Mouse (Mus musculus) kidney, postnatal 36 days (tissue): Measurements from ENCODE around the gene Pgp.

Experiments used
- DNase-seq, 2 experiments: peaks; one replicate each; pipeline ENCODE4 v3.0.0; 2021 to 2022; ENCODE audit warnings: mixed read lengths in 2 of 2

Pgp gene

DNA sequence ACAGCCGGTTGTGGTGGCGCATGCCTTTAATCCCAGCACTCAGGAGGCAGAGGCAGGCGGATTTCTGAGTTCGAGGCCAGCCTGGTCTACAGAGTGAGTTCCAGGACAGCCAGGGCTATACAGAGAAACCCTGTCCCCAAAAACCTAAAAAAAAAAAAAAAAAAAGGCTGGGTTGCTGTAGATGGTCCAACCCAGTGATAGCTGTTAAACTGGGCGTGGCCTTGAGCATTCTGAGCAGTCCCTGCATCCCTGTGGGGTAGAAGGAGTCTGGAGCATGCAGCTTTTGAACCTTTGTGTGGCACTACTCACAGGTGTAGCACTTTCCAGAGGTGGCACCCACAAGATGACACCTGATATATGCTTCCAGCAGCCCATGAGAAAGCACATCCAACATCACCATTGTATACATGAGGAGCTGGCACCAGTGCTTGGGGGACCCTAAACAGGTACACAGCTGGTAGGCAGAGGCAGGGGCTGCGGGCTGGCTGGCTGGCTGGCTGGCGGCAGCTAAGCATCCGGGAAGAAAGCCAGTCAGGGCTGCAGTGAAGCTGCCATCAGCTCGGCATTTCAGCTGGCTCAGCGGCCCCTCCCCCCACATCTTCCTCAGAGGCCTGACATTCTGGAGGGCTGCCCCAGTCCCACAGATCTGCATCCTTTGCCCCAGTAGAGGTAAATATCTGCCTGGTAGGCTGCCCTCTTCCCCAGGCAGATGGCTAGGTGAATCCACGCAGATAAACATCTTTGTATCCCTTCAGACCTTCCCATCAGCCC lies 15.1 kb downstream of the Pgp start:
- DNase-seq, result peak in 1 of 2 experiments; percentile 46

GRCm38 (mm10) chr17:24488186-24488661 lies 18.0 kb downstream of the Pgp start, which contains the start of gene Caskin1:
Gene Caskin1, plus strand, starts transcription at chr17:24488601.
- DNase-seq, result peak in 1 of 2 experiments; percentile 44

DNA sequence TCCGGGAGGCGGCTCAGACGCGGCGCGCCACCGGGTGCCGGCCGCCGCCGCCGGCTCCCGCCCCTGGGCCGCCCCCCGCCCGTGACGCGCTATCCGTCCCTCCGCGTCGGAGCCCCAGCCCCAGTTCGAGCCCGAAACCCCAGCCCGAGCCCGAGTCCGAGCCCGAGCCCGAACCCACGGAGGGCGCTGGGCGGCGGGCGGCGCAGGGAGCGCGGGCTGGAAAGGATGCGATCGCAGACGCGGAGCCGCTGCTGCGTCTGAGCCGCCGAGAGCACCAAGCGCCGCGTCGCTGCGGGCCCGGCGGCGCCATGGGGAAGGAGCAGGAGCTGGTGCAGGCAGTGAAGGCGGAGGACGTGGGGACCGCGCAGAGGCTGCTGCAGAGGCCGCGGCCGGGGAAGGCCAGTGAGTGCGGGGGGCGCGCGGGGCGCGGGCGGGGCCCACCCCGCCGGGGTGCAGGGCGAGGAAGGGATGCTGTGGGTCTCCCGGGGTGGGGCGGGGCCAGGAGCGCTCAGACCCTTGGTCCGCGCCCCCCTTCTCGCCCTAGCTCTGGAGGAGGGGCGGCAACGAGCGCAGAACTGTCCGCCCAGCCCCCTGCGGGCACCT lies 18.6 kb downstream of the Pgp start:
- DNase-seq, result peak in 1 of 2 experiments; percentile 44

DNA sequence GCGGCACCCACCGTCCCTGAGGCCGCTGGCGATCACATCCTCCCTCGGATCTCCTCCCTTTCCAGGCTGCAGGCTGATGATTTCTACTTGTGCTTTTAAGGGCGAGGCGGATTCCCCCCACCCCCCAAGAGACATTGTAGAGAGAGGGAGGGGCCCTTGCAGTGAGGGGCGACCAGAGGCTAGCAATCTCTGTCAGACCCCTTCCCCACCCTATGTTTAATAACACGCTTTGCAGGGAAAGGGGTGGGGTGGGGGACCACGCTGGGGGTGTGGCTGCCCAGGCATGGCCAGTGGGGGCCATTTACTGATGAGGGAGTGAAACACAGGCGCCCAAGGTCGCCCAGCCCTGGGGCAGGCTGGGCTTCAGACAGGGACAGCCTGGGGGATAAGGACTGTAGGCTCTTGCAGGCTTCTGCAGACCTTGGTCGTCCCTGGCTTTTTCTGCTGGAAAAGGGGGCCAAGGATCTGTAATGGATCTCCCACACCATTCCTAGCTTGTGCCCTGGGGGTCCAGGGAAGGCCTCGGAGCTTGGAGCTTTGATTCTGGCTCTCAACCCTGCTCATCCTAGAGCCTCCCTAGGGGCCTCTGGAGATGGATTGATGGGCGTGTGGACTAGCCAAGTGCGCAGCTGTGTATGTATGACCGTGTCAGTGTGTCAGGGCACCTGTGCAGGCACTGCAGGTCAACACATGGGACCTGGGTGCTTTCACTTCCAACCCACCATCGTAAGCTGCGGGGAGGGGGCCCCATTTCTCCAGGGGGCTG lies 19.3 kb downstream of the Pgp start:
- no peak for DNase-seq

DNA sequence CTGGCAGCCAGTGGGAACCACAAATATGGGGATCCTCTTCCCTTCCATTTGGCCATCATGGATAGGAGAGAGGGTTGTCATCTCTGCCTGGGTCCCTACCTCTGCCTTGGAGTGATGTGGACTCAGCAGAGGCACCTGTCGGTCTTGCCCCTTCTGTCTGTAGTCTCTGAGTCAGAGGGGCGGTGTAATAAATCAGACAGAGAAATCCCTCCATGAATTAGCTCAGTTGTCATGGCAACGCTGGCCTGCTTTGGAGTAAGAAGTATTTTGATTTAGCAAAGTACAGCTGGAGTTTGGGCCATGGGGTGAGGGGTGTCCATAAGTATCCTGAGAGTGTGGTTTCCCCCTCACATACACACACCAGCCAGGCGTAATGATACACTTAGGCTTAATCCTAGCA lies 20.2 kb downstream of the Pgp start:
- no peak for DNase-seq

- peak; percentile 48 to 79 for DNase-seq
Measured at GRCm38 (mm10) chr17:24494627-24495335, 24.6 kb downstream of the Pgp start.

GRCm38 (mm10) chr17:24495443-24495842 lies 25.3 kb downstream of the Pgp start:
- DNase-seq, result no peak

GRCm38 (mm10) chr17:24496026-24496425 lies 25.8 kb downstream of the Pgp start:
- DNase-seq, result no peak

DNA sequence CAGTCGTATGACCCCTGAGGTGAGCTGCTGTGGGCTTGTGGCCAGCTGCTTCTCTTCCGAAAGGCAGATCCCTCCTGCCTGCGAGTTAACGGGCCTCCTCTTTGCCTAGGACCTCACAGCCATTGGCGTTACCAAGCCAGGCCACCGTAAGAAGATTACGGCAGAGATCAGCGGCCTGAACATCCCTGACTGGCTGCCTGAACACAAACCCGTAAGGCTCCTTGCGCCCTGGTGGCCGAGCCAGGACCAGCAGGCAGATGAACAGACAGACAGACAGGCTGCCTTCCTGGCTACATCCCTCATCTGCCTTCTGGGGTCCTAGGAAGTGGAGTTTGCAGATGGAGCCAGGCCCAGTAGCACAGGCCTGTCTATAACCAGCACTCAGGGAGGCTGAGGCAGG lies 32.0 kb downstream of the Pgp start:
- peak in 1 of 2 experiments; percentile 30 for DNase-seq

GRCm38 (mm10) chr17:24504085-24504484 lies 33.9 kb downstream of the Pgp start:
- no peak for DNase-seq

DNA sequence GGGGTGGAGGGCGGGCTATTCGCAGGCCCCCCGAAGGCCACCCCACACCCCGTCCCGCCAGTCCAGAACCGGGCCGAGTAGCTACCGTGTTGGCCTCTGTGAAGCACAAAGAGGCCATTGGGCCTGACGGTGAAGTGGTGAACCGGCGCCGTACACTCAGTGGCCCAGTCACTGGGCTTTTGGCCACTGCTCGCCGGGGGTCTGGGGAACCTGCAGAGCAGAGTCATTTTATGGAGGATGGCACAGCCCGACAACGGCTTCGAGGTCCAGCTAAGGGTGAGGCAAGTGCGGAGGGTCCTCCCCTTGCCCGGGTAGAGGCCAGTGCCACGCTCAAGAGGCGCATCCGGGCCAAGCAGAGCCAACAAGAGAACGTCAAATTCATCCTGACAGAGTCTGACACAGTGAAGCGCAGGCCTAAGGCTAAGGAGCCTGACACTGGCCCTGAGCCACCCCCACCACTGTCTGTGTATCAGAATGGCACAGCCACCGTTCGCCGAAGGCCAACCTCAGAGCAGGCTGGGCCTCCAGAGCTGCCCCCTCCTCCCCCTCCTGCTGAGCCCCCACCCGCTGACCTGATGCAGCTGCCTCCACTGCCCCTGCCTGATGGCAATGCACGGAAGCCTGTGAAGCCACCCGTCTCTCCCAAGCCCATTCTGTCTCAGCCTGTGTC lies 35.2 kb downstream of the Pgp start:
- DNase-seq, result no peak

DNA sequence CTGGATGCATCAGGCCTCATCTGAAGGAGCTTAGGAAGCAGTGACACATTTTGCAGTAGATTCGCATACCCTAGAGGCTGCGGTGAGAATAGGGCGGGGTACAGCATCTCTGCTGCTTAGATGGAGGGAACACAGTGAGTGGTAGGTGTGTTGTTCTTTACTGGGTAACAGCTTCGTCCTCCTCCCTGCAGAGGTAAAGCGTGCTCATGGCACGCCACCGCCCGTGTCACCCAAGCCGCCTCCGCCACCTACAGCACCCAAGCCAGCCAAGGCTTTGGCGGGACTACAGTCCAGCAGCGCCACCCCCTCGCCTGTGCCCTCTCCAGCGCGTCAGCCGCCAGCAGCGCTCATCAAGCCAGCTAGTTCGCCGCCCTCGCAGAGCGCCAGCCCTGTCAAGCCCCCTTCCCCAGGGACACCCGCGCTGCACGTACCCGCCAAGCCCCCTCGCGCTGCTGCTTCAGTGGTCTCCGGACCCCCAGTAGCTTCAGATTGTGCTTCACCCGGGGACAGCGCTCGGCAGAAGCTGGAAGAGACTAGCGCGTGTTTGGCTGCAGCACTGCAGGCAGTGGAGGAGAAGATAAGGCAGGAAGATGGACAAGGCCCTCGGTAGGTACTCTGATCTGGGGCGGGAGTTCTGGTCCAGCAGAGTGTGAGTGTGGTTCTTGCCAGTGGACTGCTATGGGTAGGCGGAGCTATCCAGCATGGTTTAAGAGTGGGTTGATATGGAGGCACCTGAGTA lies 36.3 kb downstream of the Pgp start:
- DNase-seq, result peak in 1 of 2 experiments; percentile 29

DNA sequence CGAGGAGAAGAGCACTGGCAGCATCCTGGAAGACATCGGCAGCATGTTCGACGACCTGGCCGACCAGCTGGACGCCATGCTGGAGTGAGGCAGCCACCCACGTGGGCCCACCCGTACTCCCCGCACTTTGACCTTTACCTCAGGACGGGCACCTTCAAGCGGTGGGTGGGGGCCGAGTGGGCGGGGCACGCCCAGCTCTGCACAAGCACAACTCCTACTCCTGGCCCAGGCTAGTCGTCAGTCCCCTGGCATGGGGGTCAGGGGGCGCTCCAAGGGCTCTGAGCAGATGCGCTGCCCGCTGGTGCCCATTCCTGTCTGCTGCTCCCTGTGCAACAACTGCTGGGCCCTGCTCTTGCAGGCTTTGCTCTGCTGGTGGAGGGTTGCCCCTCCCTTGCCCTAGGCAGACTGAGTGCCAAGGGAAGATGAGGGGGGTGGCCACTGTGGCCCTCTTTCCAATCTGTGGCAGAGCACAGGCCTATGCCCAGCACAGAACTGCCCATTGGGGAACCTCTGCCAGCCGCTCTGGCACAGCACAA lies 37.0 kb downstream of the Pgp start:
- DNase-seq, result peak; percentile 12 to 44

GRCm38 (mm10) chr17:24507806-24508460 lies 37.7 kb downstream of the Pgp start:
- no peak for DNase-seq

DNA sequence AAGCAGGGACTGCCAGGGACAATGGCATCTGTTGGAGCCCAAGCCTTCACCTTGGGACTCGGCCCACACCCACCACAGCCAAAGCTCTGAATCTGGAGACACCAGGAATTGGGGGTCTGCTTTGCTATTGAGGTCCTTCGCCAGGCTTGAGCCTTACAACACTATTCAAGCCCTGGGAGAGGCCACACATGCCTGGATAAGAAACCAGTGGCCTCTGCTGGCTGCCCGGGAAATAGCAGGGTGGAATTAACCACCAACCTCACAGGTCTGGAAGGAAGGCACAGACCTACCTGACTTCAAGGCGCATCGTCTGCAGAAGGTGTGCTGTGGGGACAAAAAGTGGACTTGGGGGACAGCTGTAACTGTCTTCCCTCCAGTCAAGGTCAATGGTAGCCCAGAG lies 43.4 kb downstream of the Pgp start:
- DNase-seq, result peak; percentile 49 to 83

DNA sequence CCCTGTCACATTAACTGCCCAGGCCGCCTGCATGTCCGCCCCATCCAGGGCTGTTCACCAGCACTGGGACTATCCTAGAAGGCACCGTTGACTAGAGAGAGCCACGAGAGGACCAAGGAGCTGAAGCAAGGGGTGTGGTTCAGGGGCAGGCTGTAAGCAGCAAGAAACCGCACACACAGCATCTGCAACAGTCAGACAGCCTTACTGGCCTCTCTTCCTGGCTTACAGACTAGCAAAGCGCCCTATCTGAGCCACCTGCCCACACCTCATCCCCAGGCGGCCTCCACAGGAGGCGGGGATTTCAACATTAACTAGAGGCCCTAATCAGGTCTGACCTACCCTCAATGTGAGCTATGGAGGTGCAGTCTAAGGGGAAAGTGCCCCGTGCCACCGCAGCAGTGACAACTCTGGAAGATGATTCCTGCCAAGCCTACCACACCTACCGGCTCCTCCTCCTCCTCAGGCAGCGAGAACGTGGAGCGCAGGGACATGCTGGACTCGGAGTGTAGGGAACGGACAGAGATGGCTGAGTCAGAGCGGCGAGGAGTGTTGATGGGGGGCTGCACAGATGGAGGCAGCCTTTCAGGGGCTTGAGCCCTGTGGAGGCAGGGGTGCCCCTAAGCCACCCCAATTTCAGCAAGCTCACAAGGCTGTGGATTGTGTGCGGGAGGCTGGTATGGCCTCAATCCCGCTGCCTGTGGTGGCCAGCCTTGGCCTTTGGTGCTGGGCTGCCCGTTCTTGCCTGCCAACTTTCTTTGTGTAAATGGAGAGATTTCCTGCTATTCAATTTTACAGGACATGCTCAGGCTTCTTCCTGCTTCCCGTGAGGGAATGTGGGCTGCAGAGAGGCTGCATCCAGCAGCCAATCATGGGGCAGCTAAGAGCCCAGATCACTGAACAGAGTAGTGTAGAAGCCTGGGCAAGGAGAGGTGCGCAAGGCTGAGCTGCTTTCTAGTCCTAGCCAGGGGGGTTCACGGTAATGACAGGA lies 44.4 kb downstream of the Pgp start:
- DNase-seq, result peak; percentile 45 to 47

DNA sequence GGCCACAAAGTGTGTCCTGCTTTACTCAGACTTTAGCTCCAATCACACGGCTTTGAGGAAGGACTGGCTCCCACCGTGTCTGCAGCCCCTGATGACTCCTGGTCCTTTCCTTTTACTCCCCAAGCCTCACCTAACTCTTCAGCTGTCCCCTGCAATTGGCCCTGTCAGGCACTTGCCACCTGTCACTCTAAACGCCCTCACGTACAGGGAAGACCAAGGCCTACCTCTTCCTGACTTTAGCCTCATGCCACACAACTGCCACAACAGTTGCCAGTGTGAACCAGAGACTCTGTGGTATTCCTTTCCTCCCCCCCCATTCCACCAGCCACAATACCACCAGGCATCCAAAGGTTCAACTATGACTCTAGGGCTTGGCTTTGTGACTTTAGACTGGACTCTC lies 50.3 kb downstream of the Pgp start:
- DNase-seq, result no peak
